Mouse (Mus musculus): ENCODE measurements around the gene Phf1. TPM values are rescaled to one million over a fixed set of nuclear protein-coding genes. Genes with fewer than 3 reads are reported as not detected.

Phf1 gene
- total RNA-seq (2023): 142 TPM

DNA sequence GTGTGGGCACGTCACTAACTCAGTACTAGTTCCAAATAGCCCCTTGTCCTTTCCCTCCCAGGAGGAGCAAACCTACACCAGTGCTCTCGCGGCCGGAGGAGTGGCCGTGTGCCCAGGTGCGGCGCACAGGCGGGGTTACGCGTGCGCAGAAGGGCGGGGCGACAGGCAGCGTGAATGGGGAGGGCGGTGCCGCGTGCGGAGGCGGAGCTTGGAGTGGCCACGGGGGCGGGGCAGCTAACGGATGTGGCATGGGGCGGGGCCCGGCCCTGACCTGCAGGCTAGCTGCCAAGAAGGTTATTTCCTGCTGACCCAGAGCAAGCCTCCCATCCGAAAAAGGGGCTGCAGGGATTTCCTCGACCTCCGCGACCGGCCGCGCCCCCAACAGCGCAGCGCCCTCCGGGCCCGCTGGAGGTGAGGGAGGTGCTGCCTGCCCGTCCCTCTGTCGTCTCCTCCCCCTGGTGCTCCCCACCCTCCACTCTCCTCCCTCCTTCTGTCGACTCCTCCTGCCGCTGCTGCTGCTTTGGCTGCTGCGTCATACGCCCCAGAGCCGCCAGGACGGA is at the start of gene Phf1:
Gene Phf1, plus strand, starts transcription at position 214 of the 560 bp plus-strand sequence.

DNA sequence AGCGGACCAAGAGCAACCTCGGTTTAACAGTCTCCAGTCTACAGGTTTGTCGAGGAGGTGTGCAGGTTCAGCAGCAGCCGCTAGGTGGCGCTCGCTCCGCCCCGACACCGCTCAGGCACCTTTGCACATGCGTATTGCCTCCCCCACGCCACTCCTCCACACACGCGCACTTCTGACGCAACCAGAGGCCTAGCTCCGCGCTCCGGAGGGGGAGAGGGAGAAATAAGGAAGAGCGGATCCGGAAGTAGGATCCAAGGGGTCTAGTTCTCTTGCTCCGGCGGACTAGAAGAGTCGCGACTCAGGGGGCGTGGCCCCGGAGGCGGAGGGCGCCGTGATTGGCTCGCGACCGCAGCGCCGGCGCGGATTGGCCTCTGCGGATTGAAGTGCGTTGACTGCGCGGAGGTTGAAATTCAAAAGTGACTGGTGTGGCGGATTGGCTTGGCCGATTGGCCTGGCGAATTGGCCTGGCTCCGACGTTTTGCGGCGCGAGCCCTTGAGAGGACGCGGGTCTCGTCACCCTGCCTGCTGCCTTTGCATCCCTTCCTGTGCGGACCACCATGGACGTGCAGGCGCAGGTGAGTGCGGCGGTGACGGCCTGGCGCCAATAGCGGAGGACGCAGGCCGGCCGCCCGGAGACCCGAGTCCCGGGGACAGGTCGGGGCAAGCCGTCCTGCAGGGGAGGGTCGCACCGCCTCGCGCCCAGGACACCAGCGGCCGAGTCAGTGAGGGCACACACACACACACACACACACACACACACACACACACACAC is 16.0 kb upstream of the Phf1 start, which contains the start of gene Kifc5b:
Gene Kifc5b, plus strand, starts transcription at position 381 of the 772 bp plus-strand sequence.

DNA sequence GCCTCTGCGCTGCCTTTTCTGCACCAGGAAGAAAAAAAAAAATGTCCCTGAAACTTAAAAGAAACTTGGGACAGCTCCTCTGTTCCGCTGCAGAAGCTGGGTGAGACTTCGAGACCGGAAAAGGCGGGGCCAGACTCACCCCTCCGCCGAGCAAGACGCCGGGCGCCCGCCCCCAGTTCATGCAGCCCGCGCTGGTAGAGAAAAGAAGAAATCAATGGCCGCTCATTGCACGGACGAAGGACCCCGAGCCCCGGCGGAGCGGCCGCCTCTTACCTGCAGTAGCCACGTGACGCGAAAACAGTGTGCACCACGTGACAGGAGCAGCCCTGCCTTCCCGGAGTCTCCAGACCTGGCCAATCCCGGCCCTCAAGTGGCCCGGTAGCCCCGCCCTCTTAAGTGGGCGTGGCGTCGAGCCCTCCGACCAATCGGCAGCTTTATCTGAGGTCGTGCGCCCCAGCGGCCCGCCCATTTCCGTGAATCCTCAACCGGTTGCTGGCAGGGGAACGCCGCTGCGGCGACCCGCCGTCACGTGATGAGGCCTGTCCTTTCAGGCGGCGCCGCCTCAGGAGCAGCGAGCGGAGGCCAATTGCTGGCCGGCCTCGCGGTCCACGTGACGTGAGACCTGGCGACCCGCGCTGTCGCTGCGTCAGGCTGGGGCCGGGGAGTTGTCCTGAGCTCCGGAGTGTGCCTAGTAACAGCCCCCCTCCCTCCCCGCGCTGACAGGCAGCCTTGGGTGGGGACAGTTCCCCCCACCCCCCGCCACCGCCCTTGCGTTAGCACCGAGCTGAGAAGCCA is 6.5 kb downstream of the Phf1 start, which contains the start of gene Cuta:
Gene Cuta, minus strand, starts transcription at position 392 of the 795 bp plus-strand sequence.

DNA sequence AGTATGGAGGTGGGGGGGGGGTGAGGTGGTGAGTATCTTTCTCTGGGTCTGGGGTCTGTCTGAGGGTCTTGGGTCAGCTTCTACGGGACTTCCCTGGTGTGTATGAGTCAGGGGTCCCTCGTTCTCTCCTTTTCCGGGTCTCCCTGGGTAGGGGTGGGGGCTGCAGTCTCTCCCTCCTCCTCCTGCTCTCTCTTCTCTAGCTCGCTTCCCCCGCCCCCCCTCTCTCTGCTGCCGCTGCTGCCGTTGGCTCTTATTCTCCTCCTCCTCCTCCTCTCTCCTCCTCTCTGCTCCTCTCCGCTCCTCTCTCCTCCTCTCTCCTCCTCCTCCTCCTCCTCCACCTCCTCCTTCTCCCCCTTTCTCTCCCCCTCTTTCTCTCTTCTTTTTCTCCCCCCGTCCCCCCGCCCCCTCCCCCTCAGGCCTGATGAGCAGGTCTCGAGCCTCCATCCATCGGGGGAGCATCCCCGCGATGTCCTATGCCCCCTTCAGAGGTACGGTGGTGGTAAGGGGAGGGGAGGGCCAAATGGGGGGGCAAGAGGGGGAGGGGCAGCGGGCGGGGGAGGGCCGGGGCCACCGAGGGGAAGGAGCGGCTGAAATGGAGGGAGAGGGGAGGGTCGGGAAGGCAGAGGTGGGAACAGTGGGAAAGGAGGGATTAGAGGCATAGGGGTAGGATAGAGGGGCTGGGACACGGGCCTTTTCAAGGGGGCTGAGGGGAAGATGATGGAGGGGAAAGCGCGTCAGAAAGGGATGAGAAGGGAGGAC is 8.4 kb downstream of the Phf1 start, which contains the start of gene Syngap1:
Gene Syngap1, plus strand, starts transcription at position 223 of the 759 bp plus-strand sequence.

DNA sequence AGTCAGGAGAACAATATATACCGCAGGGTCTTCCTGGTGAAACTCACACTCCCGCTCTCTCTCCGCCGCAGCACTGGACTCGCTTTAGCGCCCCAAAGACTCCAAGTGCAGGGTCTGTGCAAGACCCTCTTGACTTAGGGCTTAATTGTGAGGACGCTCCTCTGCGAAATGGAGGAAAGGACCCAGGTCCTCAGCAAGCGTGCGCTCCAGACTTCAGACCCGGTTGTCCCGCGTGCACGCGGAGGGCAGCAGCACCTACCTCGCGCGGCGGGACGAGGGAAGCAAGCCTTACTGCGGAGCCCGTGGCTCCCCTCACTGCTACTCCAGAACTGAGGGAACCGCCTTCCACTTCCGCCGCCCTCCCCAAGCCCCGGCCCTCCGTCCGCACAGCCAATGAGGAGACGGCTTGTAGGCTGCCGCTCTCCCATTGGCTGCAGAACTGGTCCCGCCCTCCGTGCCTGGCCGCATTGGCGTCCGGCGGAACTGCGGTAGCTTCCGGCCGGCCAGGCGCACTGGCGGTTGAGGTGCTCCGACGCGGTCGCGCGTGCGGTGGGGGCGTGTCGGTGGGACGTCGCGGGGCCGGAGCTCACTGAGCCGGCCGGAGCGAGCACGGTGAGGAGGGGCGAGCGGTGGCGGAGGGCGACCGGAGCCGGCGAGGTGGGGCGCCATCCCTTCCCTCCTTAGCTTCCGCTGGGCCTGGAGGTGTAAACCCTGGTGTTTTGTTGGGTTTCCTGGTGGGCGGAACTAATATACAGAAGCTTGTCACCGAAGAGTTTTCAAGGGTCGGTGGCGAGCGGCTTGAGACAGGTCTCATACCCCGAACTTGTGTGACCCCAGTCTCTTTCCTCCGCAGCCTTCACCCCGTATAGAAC is 40.1 kb downstream of the Phf1 start, which contains the start of gene Zbtb9:
Gene Zbtb9, plus strand, starts transcription at position 465 of the 872 bp plus-strand sequence.

Other genes with a start within 250 kb of the Phf1 start
- gene Crebrf, start 217.4 kb upstream of the Phf1 start, total RNA-seq (2023): 204 TPM
- 26.3 TPM for gene Bnip1, start 152.0 kb upstream of the Phf1 start, total RNA-seq (2023)
- gene Nkx2-5, start 88.0 kb upstream of the Phf1 start, total RNA-seq (2023): not detected
- gene Kifc5b, start 16.0 kb upstream of the Phf1 start, total RNA-seq (2023): 7.8 TPM
- gene Cuta, start 6.5 kb downstream of the Phf1 start, total RNA-seq (2023): 69.5 TPM
- gene Syngap1, start 8.2 kb downstream of the Phf1 start, total RNA-seq (2023): 1.7 TPM
- gene Zbtb9, start 40.1 kb downstream of the Phf1 start, total RNA-seq (2023): 19.6 TPM
- gene Bak1, start 96.0 kb downstream of the Phf1 start, total RNA-seq (2023): 27.3 TPM
- 104 TPM for gene Itpr3, start 124.3 kb downstream of the Phf1 start, total RNA-seq (2023)
- 33.8 TPM for gene Uqcc2, start 200.9 kb downstream of the Phf1 start, total RNA-seq (2023)
- gene Ip6k3, start 234.7 kb downstream of the Phf1 start, total RNA-seq (2023): not detected

Measured in CD4-positive naive resting alpha-beta T cell, adult 76 days (primary cell).